Mouse (Mus musculus): ENCODE data around the gene Cpped1. TPM values are rescaled to one million over a fixed set of nuclear protein-coding genes. Genes with fewer than 3 reads are reported as not detected.

The Cpped1 gene
- polyA plus RNA-seq, 1 experiment, result 27.7 TPM

DNA sequence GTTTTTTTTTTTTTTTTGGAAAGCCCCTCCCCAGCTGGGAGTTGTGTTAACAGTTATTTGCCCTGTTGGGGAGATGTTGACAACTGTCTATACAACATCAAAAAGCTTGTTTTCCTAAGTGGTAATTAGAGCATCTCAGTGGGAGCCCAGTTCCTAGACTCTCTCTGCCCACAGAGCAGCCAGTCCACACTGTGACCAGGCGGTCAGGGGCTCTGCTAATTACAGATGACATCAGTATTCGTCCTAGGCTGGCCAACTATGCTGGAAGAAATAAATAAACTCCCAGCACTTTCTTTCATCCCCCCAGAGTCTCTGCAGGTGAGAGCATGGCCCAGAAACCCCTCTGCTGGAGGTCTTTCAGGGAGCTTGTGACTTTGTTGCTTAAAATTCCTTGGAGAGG lies 115.9 kb downstream of the Cpped1 start:
- H3K4me3 ChIP-seq (ENCODE audit: low read depth, low read length), result no peak overlapping the region
- TF ChIP-seq POLR2A (IDR thresholded peaks at IDR 0.05; ENCODE audit: low read depth, low read length), result no peak
- no peak for TF ChIP-seq CTCF (IDR thresholded peaks at IDR 0.05; ENCODE audit: extremely low read depth, insufficient read length, insufficient replicate concordance, low read depth, low read length)
- H3K27ac ChIP-seq (ENCODE audit: insufficient read depth, low read depth, low read length), result no peak overlapping the region
- H3K36me3 ChIP-seq (ENCODE audit: control insufficient read depth, insufficient read depth, low read length), result no peaks in the 10 kb centered on the region
- 67% methylated on average over 2 of the region's 2 CpGs for WGBS
- H3K4me1 ChIP-seq (ENCODE audit: control insufficient read depth, insufficient read depth, insufficient read length, low read length), result no peaks in the 10 kb centered on the region
- H3K27me3 ChIP-seq (ENCODE audit: control insufficient read depth, insufficient read depth, low read length), result no peaks in the 10 kb centered on the region

- Histone ChIP-seq H3K27me3 (ENCODE audit: control insufficient read depth, insufficient read depth, low read length) (no peaks in the 10 kb centered on the region), H3K4me3 (ENCODE audit: low read depth, low read length) (no peak overlapping the region), H3K4me1 (ENCODE audit: control insufficient read depth, insufficient read depth, insufficient read length, low read length) (no peaks in the 10 kb centered on the region), H3K27ac (ENCODE audit: insufficient read depth, low read depth, low read length) (no peak overlapping the region), H3K36me3 (ENCODE audit: control insufficient read depth, insufficient read depth, low read length) (no peaks in the 10 kb centered on the region)
- 94% methylated on average over 3 of the region's 3 CpGs for WGBS
- TF ChIP-seq POLR2A (IDR thresholded peaks at IDR 0.05; ENCODE audit: low read depth, low read length) (no peak), CTCF (IDR thresholded peaks at IDR 0.05; ENCODE audit: extremely low read depth, insufficient read length, insufficient replicate concordance, low read depth, low read length) (no peak)
Observed at GRCm38 (mm10) chr16:11790476-11790875, 118.8 kb downstream of the Cpped1 start.

GRCm38 (mm10) chr16:11785806-11786205 lies 123.4 kb downstream of the Cpped1 start:
- TF ChIP-seq POLR2A (IDR thresholded peaks at IDR 0.05; ENCODE audit: low read depth, low read length) (no peak), CTCF (IDR thresholded peaks at IDR 0.05; ENCODE audit: extremely low read depth, insufficient read length, insufficient replicate concordance, low read depth, low read length) (no peak)
- Histone ChIP-seq H3K27ac (ENCODE audit: insufficient read depth, low read depth, low read length) (no peak overlapping the region), H3K4me1 (ENCODE audit: control insufficient read depth, insufficient read depth, insufficient read length, low read length) (no peaks in the 10 kb centered on the region; the same call in 1 of the 2 replicates), H3K4me3 (ENCODE audit: low read depth, low read length) (no peak overlapping the region), H3K27me3 (ENCODE audit: control insufficient read depth, insufficient read depth, low read length) (no peaks in the 10 kb centered on the region), H3K36me3 (ENCODE audit: control insufficient read depth, insufficient read depth, low read length) (no peaks in the 10 kb centered on the region)
- 72% methylated on average over 4 of the region's 4 CpGs for WGBS

GRCm38 (mm10) chr16:11784354-11784753 lies 124.9 kb downstream of the Cpped1 start:
- no peak overlapping the region for H3K27ac ChIP-seq (ENCODE audit: insufficient read depth, low read depth, low read length)
- H3K27me3 ChIP-seq (ENCODE audit: control insufficient read depth, insufficient read depth, low read length), result no peaks in the 10 kb centered on the region
- H3K4me1 ChIP-seq (ENCODE audit: control insufficient read depth, insufficient read depth, insufficient read length, low read length), result no peaks in the 10 kb centered on the region; the same call in 1 of the 2 replicates
- TF ChIP-seq CTCF (IDR thresholded peaks at IDR 0.05; ENCODE audit: extremely low read depth, insufficient read length, insufficient replicate concordance, low read depth, low read length), result no peak
- TF ChIP-seq POLR2A (IDR thresholded peaks at IDR 0.05; ENCODE audit: low read depth, low read length), result no peak
- H3K36me3 ChIP-seq (ENCODE audit: control insufficient read depth, insufficient read depth, low read length), result no peaks in the 10 kb centered on the region
- 56% methylated on average over 4 of the region's 4 CpGs for WGBS
- H3K4me3 ChIP-seq (ENCODE audit: low read depth, low read length), result no peak overlapping the region

DNA sequence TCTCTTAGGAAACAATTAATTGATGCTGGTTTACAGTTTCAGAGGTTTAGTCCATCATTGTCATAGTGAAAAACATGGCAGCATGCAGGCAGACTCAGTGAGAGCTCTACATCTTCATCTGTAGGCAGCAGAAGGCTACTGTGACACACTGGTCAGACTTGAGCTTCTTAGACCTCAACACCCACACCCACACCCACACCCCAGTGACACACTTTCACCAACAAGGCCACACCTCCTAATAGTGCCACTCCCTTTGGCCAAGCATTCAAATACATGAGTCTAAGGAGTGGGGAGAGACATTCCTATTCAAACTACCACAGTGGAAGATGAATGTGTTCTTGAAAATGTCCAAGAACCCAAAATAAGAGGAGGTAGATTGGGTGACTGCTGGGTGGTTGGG lies 125.9 kb downstream of the Cpped1 start:
- Histone ChIP-seq H3K4me3 (ENCODE audit: low read depth, low read length) (no peak overlapping the region), H3K27me3 (ENCODE audit: control insufficient read depth, insufficient read depth, low read length) (no peaks in the 10 kb centered on the region; the same call in 1 of the 2 replicates), H3K4me1 (ENCODE audit: control insufficient read depth, insufficient read depth, insufficient read length, low read length) (no peaks in the 10 kb centered on the region; the same call in 1 of the 2 replicates), H3K27ac (ENCODE audit: insufficient read depth, low read depth, low read length) (no peak overlapping the region), H3K36me3 (ENCODE audit: control insufficient read depth, insufficient read depth, low read length) (no peaks in the 10 kb centered on the region)
- TF ChIP-seq CTCF (IDR thresholded peaks at IDR 0.05; ENCODE audit: extremely low read depth, insufficient read length, insufficient replicate concordance, low read depth, low read length) (no peak), POLR2A (IDR thresholded peaks at IDR 0.05; ENCODE audit: low read depth, low read length) (no peak)

DNA sequence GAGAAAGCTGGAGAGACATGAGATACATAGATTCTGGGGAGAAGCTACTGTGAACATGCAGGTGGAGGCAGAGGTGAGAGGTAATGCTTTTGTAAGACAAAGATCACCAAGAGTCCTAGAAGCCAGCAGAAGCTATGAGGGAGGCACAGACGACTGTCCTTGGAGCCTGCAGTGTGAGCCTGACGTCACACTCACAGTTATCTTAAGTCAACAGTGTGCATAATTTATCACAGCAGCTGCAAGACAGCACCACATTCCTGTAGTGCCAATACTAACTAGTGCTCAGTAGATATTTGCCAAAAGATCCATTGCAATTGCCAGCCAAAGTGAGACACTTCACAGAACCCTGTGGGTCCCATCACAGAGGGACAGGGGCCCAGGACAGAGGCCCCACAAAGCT lies 127.2 kb downstream of the Cpped1 start:
- H3K36me3 ChIP-seq (ENCODE audit: control insufficient read depth, insufficient read depth, low read length), result no peaks in the 10 kb centered on the region
- 17% methylated on average over 2 of the region's 2 CpGs for WGBS
- no peak for TF ChIP-seq POLR2A (IDR thresholded peaks at IDR 0.05; ENCODE audit: low read depth, low read length)
- no peak for TF ChIP-seq CTCF (IDR thresholded peaks at IDR 0.05; ENCODE audit: extremely low read depth, insufficient read length, insufficient replicate concordance, low read depth, low read length)

DNA sequence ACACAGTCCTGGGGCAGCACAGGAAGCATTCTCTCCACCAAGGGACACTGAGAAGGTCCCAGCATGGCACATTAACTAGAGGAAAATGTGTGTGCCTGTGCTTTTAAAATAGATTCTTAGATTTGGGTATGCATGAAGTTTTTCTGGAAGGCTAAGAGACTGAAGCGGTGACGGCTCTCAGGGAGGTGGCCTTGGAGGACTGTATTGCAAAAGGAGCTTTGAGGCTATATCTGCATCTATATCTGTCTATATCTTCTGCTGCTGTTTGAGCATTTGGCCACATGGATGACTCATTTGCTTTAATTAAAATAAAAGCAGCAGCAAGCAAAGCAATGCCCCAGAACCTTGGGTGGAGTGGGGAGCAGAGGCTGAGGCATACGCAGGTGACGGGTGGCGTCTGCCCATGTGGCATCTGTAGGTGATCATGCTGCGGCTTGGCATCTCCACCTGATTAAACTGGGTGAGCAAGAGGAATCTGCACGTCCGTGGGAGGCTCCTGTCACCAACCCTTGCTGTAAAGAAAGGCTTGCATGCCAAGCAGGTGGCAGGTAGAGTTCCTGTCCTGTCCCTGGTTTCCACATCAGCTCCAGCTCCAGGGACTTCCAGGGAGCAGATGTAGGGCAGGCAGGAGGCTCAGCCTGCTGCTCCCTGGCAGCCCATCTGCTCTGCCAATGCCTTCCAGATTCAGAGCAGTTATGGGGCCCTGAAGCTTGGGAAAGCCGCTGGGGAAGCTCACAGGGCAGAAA lies 130.4 kb downstream of the Cpped1 start:
- no peak overlapping the region for H3K27ac ChIP-seq (ENCODE audit: insufficient read depth, low read depth, low read length)
- 84% methylated on average over 9 of the region's 9 CpGs for WGBS

More for the DNA sequence above, 127.2 kb downstream of the Cpped1 start:
- H3K4me3 ChIP-seq (ENCODE audit: low read depth, low read length), result no peak overlapping the region
- no peaks in the 10 kb centered on the region; the same call in 1 of the 2 replicates for H3K4me1 ChIP-seq (ENCODE audit: control insufficient read depth, insufficient read depth, insufficient read length, low read length)
- no peak overlapping the region for H3K27ac ChIP-seq (ENCODE audit: insufficient read depth, low read depth, low read length)
- no peaks in the 10 kb centered on the region; the same call in 1 of the 2 replicates for H3K27me3 ChIP-seq (ENCODE audit: control insufficient read depth, insufficient read depth, low read length)

More for the DNA sequence above, 130.4 kb downstream of the Cpped1 start:
- Histone ChIP-seq H3K36me3 (ENCODE audit: control insufficient read depth, insufficient read depth, low read length) (no peaks in the 10 kb centered on the region), H3K4me3 (ENCODE audit: low read depth, low read length) (no peak overlapping the region), H3K4me1 (ENCODE audit: control insufficient read depth, insufficient read depth, insufficient read length, low read length) (no peaks in the 10 kb centered on the region; the same call in 1 of the 2 replicates), H3K27me3 (ENCODE audit: control insufficient read depth, insufficient read depth, low read length) (no peaks in the 10 kb centered on the region; the same call in 1 of the 2 replicates)
- TF ChIP-seq POLR2A (IDR thresholded peaks at IDR 0.05; ENCODE audit: low read depth, low read length) (no peak), CTCF (IDR thresholded peaks at IDR 0.05; ENCODE audit: extremely low read depth, insufficient read length, insufficient replicate concordance, low read depth, low read length) (no peak)

All from small intestine, adult 2 months (tissue).